Mouse (Mus musculus) testis, adult 2 months (tissue): ENCODE results near the gene Jup.

Experiments used
- CTCF ChIP-seq: fragments of 200-500 bp; IDR thresholded peaks from 2 replicates; pipeline ENCODE4 v1.5.1; 2012; ENCODE audit warnings: low read depth, mild to moderate bottlenecking, inconsistent platforms, low read length, moderate library complexity; ENCODE audit not compliant: control insufficient read depth, insufficient read depth, insufficient replicate concordance
- POLR2A ChIP-seq: fragments of 200-500 bp; IDR thresholded peaks from 2 replicates; pipeline ENCODE4 v1.6.1; 2012; ENCODE audit warnings: low read depth, mild to moderate bottlenecking, inconsistent platforms, low read length, moderate library complexity; ENCODE audit not compliant: control insufficient read depth

GRCm38 (mm10) chr11:100386586-100386985, 11.0 kb downstream of the Jup start:
- no peak for TF ChIP-seq CTCF
- TF ChIP-seq POLR2A = no peak
